Mouse (Mus musculus): Measurements from ENCODE around the gene Gramd1a. TPM values are rescaled to one million over a fixed set of nuclear protein-coding genes. Genes with fewer than 3 reads are reported as not detected.

Gramd1a gene
- polyA plus RNA-seq, 1 experiment: 53.9 TPM

DNA sequence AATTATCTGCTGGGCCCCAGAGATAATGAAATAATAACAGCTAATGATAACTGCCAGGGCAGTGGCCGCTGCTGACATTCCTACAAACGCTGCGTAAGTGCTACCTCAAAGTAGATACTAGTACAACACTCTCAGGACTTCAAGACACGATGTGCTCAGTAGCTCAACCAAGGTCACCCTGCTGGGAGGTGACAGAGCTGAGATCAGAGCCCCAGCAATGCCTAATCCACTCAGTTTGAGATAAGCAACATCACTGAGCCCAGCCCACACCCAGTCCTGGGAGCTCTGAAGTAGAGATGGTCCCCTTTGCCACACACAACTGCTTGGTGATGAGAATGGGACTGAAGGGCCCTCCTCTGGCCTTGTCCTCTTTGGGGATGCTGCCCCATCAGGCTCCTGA, 15.4 kb downstream of the Gramd1a start:
- Histone ChIP-seq H3K4me1 (ENCODE audit: control insufficient read depth, insufficient read depth, low read length) (no peaks in the 10 kb centered on the region), H3K27ac (ENCODE audit: insufficient read depth, low read length) (no peak overlapping the region), H3K4me3 (ENCODE audit: insufficient read depth, low read length) (no peak overlapping the region)
- TF ChIP-seq CTCF (IDR thresholded peaks at IDR 0.05; ENCODE audit: borderline replicate concordance, insufficient read depth, low read length) (no peak), POLR2A (IDR thresholded peaks at IDR 0.05; ENCODE audit: low read depth, low read length) (no peak)

DNA sequence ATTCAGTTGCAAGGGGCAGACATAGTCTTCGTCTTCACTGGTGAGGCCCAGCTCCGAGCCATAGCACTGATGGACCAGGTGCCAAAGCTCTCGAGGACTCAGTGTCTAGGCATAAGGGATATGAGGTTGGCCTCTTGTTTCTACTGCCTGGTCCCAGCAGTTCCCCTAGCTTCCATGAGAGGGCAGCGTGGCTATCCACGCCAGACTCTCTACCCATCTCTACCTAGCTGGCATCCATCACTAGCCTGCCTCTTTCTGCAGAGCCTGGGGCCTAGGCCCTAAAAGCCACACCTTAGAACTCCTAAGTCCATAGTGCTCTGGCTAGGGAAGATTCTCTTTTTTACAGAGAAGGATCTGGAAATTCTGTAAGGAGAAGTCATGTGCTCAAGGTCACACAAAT, 15.9 kb downstream of the Gramd1a start:
- no peaks in the 10 kb centered on the region for H3K4me1 ChIP-seq (ENCODE audit: control insufficient read depth, insufficient read depth, low read length)
- H3K4me3 ChIP-seq (ENCODE audit: insufficient read depth, low read length): no peak overlapping the region
- no peak overlapping the region for H3K27ac ChIP-seq (ENCODE audit: insufficient read depth, low read length)
- peak; percentile 73; the same call in 1 of the 2 replicates for TF ChIP-seq CTCF (IDR thresholded peaks at IDR 0.05; ENCODE audit: borderline replicate concordance, insufficient read depth, low read length)
- no peak for TF ChIP-seq POLR2A (IDR thresholded peaks at IDR 0.05; ENCODE audit: low read depth, low read length)

- Histone ChIP-seq H3K27ac (ENCODE audit: insufficient read depth, low read length) (no peak overlapping the region), H3K4me1 (ENCODE audit: control insufficient read depth, insufficient read depth, low read length) (no peaks in the 10 kb centered on the region), H3K4me3 (ENCODE audit: insufficient read depth, low read length) (no peak overlapping the region)
- TF ChIP-seq POLR2A (IDR thresholded peaks at IDR 0.05; ENCODE audit: low read depth, low read length): no peak
- TF ChIP-seq CTCF (IDR thresholded peaks at IDR 0.05; ENCODE audit: borderline replicate concordance, insufficient read depth, low read length): no peak
Observed at GRCm38 (mm10) chr7:31135717-31136116, 20.0 kb downstream of the Gramd1a start.

DNA sequence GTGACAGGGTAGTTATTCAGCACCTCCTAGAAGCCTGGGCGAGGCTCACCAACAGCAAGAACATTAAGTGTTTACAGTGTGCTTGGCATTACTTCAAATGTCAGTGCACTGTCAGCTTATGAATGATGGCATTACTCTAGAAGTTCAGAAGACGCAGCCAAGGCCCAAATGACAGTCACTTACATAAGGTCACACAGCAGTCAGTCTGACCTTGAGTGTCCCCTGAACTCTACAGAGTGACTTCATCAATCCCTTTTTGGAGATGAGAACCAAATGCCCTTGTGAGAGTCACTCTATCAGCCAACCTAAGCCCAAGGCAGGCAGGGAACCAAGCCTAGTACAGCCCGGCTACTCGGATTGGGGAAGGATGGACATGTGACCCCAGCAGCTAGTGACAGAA, 23.8 kb downstream of the Gramd1a start:
- TF ChIP-seq POLR2A (IDR thresholded peaks at IDR 0.05; ENCODE audit: low read depth, low read length): no peak
- no peak for TF ChIP-seq CTCF (IDR thresholded peaks at IDR 0.05; ENCODE audit: borderline replicate concordance, insufficient read depth, low read length)
- no peak overlapping the region for H3K4me3 ChIP-seq (ENCODE audit: insufficient read depth, low read length)
- peaks cover 3% of the 10 kb centered on the region; the same call in 1 of the 2 replicates for H3K4me1 ChIP-seq (ENCODE audit: control insufficient read depth, insufficient read depth, low read length)
- no peak overlapping the region for H3K27ac ChIP-seq (ENCODE audit: insufficient read depth, low read length)

GRCm38 (mm10) chr7:31130841-31131240, 24.9 kb downstream of the Gramd1a start:
- TF ChIP-seq POLR2A (IDR thresholded peaks at IDR 0.05; ENCODE audit: low read depth, low read length): no peak
- TF ChIP-seq CTCF (IDR thresholded peaks at IDR 0.05; ENCODE audit: borderline replicate concordance, insufficient read depth, low read length): peak; percentile 78; the same call in 1 of the 2 replicates
- Histone ChIP-seq H3K4me3 (ENCODE audit: insufficient read depth, low read length) (no peak overlapping the region), H3K4me1 (ENCODE audit: control insufficient read depth, insufficient read depth, low read length) (peaks cover 3% of the 10 kb centered on the region; the same call in 1 of the 2 replicates)

GRCm38 (mm10) chr7:31130197-31130596, 25.5 kb downstream of the Gramd1a start:
- H3K4me3 ChIP-seq (ENCODE audit: insufficient read depth, low read length): no peak overlapping the region
- H3K27ac ChIP-seq (ENCODE audit: insufficient read depth, low read length): no peak overlapping the region
- no peak for TF ChIP-seq POLR2A (IDR thresholded peaks at IDR 0.05; ENCODE audit: low read depth, low read length)
- TF ChIP-seq CTCF (IDR thresholded peaks at IDR 0.05; ENCODE audit: borderline replicate concordance, insufficient read depth, low read length): no peak
- H3K4me1 ChIP-seq (ENCODE audit: control insufficient read depth, insufficient read depth, low read length): peaks cover 7% of the 10 kb centered on the region; the same call in 1 of the 2 replicates

More at GRCm38 (mm10) chr7:31130841-31131240, 24.9 kb downstream of the Gramd1a start:
- H3K27ac ChIP-seq (ENCODE audit: insufficient read depth, low read length): no peak overlapping the region

DNA sequence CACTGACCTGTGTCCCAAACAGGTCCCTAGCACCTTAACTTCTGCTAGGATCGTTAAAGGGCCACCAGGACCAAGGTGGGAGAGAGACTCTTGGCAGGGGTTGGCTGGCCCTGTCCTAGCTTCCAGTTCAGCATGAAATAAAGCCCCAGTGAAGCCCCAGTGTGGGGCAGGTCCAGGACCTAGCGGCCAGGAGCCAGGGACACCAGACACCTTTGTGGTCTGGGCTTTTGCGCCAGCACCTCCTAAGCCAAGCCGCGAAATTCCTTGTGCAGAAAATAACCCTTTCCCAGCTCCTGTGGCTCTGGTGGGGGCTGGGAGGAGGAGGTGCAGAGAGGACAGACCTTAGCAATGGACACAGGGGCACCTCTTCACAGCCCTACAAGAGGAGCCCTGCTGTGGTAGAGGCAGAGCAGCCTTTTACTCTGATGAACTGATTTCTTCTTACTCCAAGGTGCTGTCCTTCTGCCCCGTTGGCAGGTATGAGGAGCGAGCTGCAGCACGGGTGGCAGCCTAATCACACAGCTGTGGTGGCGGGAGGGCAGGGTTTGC, 27.5 kb downstream of the Gramd1a start:
- Histone ChIP-seq H3K4me3 (ENCODE audit: insufficient read depth, low read length) (no peak overlapping the region), H3K27ac (ENCODE audit: insufficient read depth, low read length) (no peak overlapping the region)
- no peak for TF ChIP-seq POLR2A (IDR thresholded peaks at IDR 0.05; ENCODE audit: low read depth, low read length)

GRCm38 (mm10) chr7:31126851-31127724, 28.6 kb downstream of the Gramd1a start, which contains the start of gene Scn1b:
TSS of gene Scn1b (minus strand) at chr7:31127003.
- Histone ChIP-seq H3K4me1 (ENCODE audit: control insufficient read depth, insufficient read depth, low read length) (peaks cover 7% of the 10 kb centered on the region; the same call in 1 of the 2 replicates), H3K4me3 (ENCODE audit: insufficient read depth, low read length) (peak within 1 kb of the TSS; percentile 53), H3K27ac (ENCODE audit: insufficient read depth, low read length) (peak within 1 kb of the TSS; percentile 82)
- TF ChIP-seq CTCF (IDR thresholded peaks at IDR 0.05; ENCODE audit: borderline replicate concordance, insufficient read depth, low read length) (no peak), POLR2A (IDR thresholded peaks at IDR 0.05; ENCODE audit: low read depth, low read length) (peak; percentile 70)

More for the DNA sequence above, 27.5 kb downstream of the Gramd1a start:
- H3K4me1 ChIP-seq (ENCODE audit: control insufficient read depth, insufficient read depth, low read length): peaks cover 7% of the 10 kb centered on the region; the same call in 1 of the 2 replicates

- peaks cover 7% of the 10 kb centered on the region; the same call in 1 of the 2 replicates for H3K4me1 ChIP-seq (ENCODE audit: control insufficient read depth, insufficient read depth, low read length)
- H3K27ac ChIP-seq (ENCODE audit: insufficient read depth, low read length): peak overlapping the region; percentile 24
- no peak for TF ChIP-seq CTCF (IDR thresholded peaks at IDR 0.05; ENCODE audit: borderline replicate concordance, insufficient read depth, low read length)
- TF ChIP-seq POLR2A (IDR thresholded peaks at IDR 0.05; ENCODE audit: low read depth, low read length): no peak
- H3K4me3 ChIP-seq (ENCODE audit: insufficient read depth, low read length): peak overlapping the region; percentile 53
Observed at GRCm38 (mm10) chr7:31126211-31126751, 29.4 kb downstream of the Gramd1a start.

Data from embryonic fibroblast, embryonic 13.5 days (primary cell).